Mouse (Mus musculus): ENCODE measurements at regions not wholly inside any gene's neighbourhood (a gene's known extent, or its start where the extent isn't known, plus 50 kb on each side); places are given as distances from the start of the nearest gene placed in this dataset.

DNA sequence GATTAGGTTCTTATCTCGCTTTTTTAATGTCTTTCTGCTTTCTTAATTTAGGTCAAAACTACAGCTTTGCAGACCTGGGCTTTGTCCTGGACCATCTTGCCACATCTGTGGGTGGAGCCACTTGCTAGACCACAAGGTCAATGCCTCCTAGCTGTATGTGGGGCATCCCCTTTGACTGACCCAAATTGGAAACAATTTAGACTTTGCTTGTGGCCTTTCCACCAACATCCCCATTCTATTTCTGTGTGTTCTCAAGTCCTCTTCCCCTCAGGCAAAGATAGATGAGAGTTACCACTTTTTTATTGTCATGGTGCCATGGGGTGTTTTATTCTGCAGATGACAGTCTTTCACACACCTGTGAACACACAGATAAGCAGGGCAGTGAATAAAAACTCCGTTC, 572.0 kb downstream of the Lmo4 start:
- DNase-seq (ENCODE audit: low read depth in 3 of 3, low spot score in 3 of 3) = no peak
- H3K4me1 ChIP-seq (replicated peaks; ENCODE audit: control insufficient read depth in 2 of 2, insufficient read depth in 2 of 2, low read length in 1 of 2) = no peaks in the 10 kb centered on the region
- ATAC-seq (ENCODE audit: insufficient read depth) = no peak
- no peaks in the 10 kb centered on the region for H3K27me3 ChIP-seq (ENCODE audit: control insufficient read depth, insufficient read depth, low read length)
- no peak overlapping the region for H3K4me2 ChIP-seq (ENCODE audit: low read depth)
- no peak overlapping the region for H3K27ac ChIP-seq
- no peak overlapping the region for H3K4me3 ChIP-seq (ENCODE audit: insufficient read depth in 1 of 2, low read depth in 2 of 2, low read length in 2 of 2)
- no peak overlapping the region for H3K9ac ChIP-seq (replicated peaks)
- no peaks in the 10 kb centered on the region for H3K9me3 ChIP-seq (ENCODE audit: control insufficient read depth, low read length)
- 48% methylated on average over 2 of the region's 2 CpGs for WGBS (ENCODE audit: insufficient replicate concordance)
- TF ChIP-seq EP300 (IDR thresholded peaks at IDR 0.05; ENCODE audit: low read depth) = no peak
- no peak for TF ChIP-seq CTCF (IDR thresholded peaks at IDR 0.05; ENCODE audit: low read depth)
- H3K36me3 ChIP-seq (replicated peaks; ENCODE audit: control insufficient read depth, insufficient read depth, low read depth) = no peaks in the 10 kb centered on the region

DNA sequence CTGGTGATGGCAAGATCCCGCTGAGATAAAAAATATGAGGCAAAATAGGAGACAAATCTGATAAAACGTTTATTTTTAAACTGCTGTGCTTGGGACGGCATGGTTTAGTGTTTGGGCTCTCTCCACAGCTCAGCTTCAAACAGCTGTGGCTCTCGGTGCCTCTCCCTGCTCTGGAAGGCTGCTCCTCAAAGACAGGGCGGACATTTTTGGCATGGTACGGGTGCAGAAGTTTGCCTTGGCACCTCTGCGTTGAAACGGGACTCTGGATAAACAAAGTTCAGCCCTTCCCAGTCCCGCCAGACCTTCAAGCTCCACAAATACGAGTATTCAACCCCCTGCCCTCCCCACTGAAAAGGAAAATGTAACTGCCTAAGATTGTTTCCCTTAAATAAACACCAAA, 573.8 kb downstream of the Lmo4 start:
- DNase-seq (ENCODE audit: low read depth in 3 of 3, low spot score in 3 of 3) = no peak
- no peak overlapping the region for H3K9ac ChIP-seq (replicated peaks)
- H3K4me3 ChIP-seq (ENCODE audit: insufficient read depth in 1 of 2, low read depth in 2 of 2, low read length in 2 of 2) = no peak overlapping the region
- WGBS (ENCODE audit: insufficient replicate concordance) = 46% methylated on average over 10 of the region's 10 CpGs
- H3K9me3 ChIP-seq (ENCODE audit: control insufficient read depth, low read length) = no peaks in the 10 kb centered on the region
- H3K27me3 ChIP-seq (ENCODE audit: control insufficient read depth, insufficient read depth, low read length) = no peaks in the 10 kb centered on the region
- no peak overlapping the region for H3K4me2 ChIP-seq (ENCODE audit: low read depth)
- H3K36me3 ChIP-seq (replicated peaks; ENCODE audit: control insufficient read depth, insufficient read depth, low read depth) = no peaks in the 10 kb centered on the region
- TF ChIP-seq EP300 (IDR thresholded peaks at IDR 0.05; ENCODE audit: low read depth) = no peak
- no peak for TF ChIP-seq CTCF (IDR thresholded peaks at IDR 0.05; ENCODE audit: low read depth)
- H3K4me1 ChIP-seq (replicated peaks; ENCODE audit: control insufficient read depth in 2 of 2, insufficient read depth in 2 of 2, low read length in 1 of 2) = no peaks in the 10 kb centered on the region
- H3K27ac ChIP-seq = no peak overlapping the region
- no peak for ATAC-seq (ENCODE audit: insufficient read depth)

DNA sequence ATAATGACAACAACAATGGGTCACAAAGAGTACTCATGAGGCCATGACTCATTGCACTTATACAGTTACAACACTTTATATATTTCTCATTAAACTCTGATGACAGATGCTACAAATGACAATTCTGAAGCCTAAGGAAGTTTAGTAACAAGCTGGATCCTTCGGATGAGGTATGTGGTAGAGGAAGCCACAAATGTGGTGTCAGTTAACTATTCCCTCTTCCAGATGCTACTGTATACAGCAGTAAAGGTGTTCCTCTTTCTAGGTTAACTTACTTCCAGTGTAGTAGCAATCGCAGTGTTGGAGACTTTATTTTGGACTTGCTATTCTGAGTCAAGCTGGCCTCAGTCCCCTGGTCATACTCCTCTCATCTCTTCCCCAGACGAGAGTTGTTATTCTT, 580.1 kb downstream of the Lmo4 start:
- TF ChIP-seq CTCF (IDR thresholded peaks at IDR 0.05; ENCODE audit: low read depth) = no peak
- TF ChIP-seq EP300 (IDR thresholded peaks at IDR 0.05; ENCODE audit: low read depth) = no peak
- no peaks in the 10 kb centered on the region for H3K36me3 ChIP-seq (replicated peaks; ENCODE audit: control insufficient read depth, insufficient read depth, low read depth)
- no peak overlapping the region for H3K4me3 ChIP-seq (ENCODE audit: insufficient read depth in 1 of 2, low read depth in 2 of 2, low read length in 2 of 2)
- no peak overlapping the region for H3K27ac ChIP-seq
- H3K27me3 ChIP-seq (ENCODE audit: control insufficient read depth, insufficient read depth, low read length) = no peaks in the 10 kb centered on the region
- ATAC-seq (ENCODE audit: insufficient read depth) (no peak), DNase-seq (ENCODE audit: low read depth in 3 of 3, low spot score in 3 of 3) (no peak)
- H3K9ac ChIP-seq (replicated peaks) = no peak overlapping the region
- no peak overlapping the region for H3K4me2 ChIP-seq (ENCODE audit: low read depth)
- no peaks in the 10 kb centered on the region for H3K9me3 ChIP-seq (ENCODE audit: control insufficient read depth, low read length)
- WGBS (ENCODE audit: insufficient replicate concordance) = 34% methylated on average over 3 of the region's 3 CpGs
- no peaks in the 10 kb centered on the region for H3K4me1 ChIP-seq (replicated peaks; ENCODE audit: control insufficient read depth in 2 of 2, insufficient read depth in 2 of 2, low read length in 1 of 2)

DNA sequence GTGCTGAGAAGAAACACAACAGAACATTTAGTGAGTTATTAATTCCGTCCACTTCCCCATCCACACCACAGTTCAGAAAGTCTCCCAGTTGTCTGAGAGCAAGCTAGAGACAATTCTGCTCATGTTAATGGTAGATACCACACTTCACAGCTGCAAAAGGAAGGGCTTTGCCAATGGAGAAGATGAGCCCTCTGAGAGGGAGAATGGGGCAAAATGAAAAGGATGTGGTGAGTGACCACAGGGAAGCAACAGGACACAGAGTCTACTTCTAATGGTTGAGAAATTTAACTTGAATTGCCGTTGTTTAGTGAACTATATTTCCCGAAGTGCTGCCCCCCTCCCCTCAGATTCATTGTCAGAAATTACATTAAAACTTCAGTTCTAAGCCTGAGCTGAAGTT, 582.7 kb downstream of the Lmo4 start:
- DNase-seq (ENCODE audit: low read depth in 3 of 3, low spot score in 3 of 3) (no peak), ATAC-seq (ENCODE audit: insufficient read depth) (no peak)
- Histone ChIP-seq H3K36me3 (replicated peaks; ENCODE audit: control insufficient read depth, insufficient read depth, low read depth) (no peaks in the 10 kb centered on the region), H3K9ac (replicated peaks) (no peak overlapping the region), H3K27ac (no peak overlapping the region), H3K4me2 (ENCODE audit: low read depth) (no peak overlapping the region), H3K27me3 (ENCODE audit: control insufficient read depth, insufficient read depth, low read length) (no peaks in the 10 kb centered on the region), H3K4me1 (replicated peaks; ENCODE audit: control insufficient read depth in 2 of 2, insufficient read depth in 2 of 2, low read length in 1 of 2) (no peaks in the 10 kb centered on the region), H3K4me3 (ENCODE audit: insufficient read depth in 1 of 2, low read depth in 2 of 2, low read length in 2 of 2) (no peak overlapping the region), H3K9me3 (ENCODE audit: control insufficient read depth, low read length) (no peaks in the 10 kb centered on the region)
- 25% methylated on average over 3 of the region's 3 CpGs for WGBS (ENCODE audit: insufficient replicate concordance)
- no peak for TF ChIP-seq CTCF (IDR thresholded peaks at IDR 0.05; ENCODE audit: low read depth)
- TF ChIP-seq EP300 (IDR thresholded peaks at IDR 0.05; ENCODE audit: low read depth) = no peak

DNA sequence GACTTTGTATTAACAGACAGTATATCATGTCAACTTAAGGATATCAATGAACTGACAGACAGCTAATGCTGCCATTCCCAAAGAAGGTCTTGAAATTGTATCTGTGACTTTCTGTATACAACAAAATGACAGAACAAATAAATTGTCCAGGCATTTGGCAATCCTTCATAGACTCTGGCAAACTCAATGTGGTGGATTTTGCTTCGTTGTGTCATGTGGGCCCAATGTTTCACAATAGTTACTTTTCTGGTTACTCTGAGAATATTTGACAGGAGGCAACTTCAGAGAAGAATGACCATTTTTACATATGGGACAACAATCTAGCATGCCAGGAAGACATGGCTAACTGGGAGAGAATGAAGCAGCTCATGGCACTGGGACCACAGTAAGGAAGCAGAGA, 585.9 kb downstream of the Lmo4 start:
- H3K4me2 ChIP-seq (ENCODE audit: low read depth) = no peak overlapping the region
- WGBS (ENCODE audit: insufficient replicate concordance) = 46% methylated on average over 1 of the region's 1 CpGs
- ATAC-seq (ENCODE audit: insufficient read depth) = no peak

More for the DNA sequence above, 585.9 kb downstream of the Lmo4 start:
- no peaks in the 10 kb centered on the region for H3K9me3 ChIP-seq (ENCODE audit: control insufficient read depth, low read length)
- no peak for TF ChIP-seq EP300 (IDR thresholded peaks at IDR 0.05; ENCODE audit: low read depth)
- no peak for TF ChIP-seq CTCF (IDR thresholded peaks at IDR 0.05; ENCODE audit: low read depth)
- no peak overlapping the region for H3K27ac ChIP-seq
- no peaks in the 10 kb centered on the region for H3K27me3 ChIP-seq (ENCODE audit: control insufficient read depth, insufficient read depth, low read length)
- H3K4me3 ChIP-seq (ENCODE audit: insufficient read depth in 1 of 2, low read depth in 2 of 2, low read length in 2 of 2) = no peak overlapping the region
- DNase-seq (ENCODE audit: low read depth in 3 of 3, low spot score in 3 of 3) = no peak
- H3K9ac ChIP-seq (replicated peaks) = no peak overlapping the region
- no peaks in the 10 kb centered on the region for H3K36me3 ChIP-seq (replicated peaks; ENCODE audit: control insufficient read depth, insufficient read depth, low read depth)
- H3K4me1 ChIP-seq (replicated peaks; ENCODE audit: control insufficient read depth in 2 of 2, insufficient read depth in 2 of 2, low read length in 1 of 2) = no peaks in the 10 kb centered on the region
